Mouse (Mus musculus) embryo, embryonic 10 days (tissue): ENCODE data around the gene Heatr5b.

Experiments
- DNase-seq: peaks from one replicate; pipeline ENCODE4 v3.0.0-alpha.2; 2015; ENCODE audit warnings: low spot score

Heatr5b gene

DNA sequence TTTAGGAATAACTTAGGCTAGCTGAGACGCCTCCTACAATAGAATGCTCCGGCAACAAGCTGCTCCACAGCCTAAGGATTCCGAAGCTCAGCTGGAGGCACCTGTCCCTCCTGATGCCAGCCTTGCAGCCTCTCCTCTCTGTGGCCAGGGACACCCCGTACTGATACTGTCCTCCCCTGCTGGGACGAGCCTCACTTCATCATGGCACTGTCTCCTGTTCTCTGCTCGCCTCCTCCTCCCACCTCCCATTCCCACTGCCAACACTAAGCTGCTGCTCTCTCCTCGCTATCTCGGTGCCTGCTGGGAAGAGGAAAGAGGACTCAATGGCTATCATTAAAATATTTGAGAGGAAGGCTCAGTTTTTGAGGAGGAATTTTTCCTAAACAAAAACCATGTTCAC, 67.6 kb downstream of the Heatr5b start:
- DNase-seq = no peak

DNA sequence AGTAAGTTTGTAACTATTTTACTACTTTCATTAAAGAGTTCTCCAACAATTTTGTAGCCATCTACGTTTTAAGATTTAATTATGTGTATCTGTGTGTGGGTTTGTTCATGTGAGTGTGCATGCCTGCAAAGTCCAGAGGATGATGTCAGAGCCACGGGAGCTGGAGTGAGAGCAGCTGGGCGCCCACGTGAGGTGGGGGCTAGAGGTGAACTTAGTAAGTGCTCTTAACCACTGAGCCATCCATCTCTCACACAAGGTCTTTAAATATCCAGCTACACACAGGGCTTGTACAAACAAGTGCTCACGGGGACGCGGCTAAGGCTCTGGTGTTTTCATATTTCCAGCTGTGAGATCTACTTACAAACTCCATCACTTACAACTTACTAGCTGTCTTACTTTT, 69.1 kb downstream of the Heatr5b start:
- DNase-seq = no peak

DNA sequence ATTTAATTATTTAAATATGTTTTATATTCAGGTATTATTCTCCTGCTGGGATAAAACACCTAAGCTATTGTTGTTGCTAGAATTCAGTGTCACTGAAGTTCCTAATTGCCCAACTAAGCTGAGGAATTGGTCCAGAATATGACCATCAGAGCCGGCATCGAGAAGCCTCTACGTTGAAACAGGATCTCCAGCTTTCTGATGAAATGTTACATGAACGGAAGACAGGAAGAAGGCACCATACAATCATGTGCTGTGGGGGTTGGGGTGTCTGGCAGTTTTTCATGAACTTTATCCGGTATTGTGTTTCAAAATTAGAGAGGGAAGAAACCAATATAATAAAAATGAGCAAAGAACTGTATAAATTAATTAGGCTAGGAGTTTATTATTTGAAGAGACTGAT, 71.9 kb downstream of the Heatr5b start:
- DNase-seq = no peak

DNA sequence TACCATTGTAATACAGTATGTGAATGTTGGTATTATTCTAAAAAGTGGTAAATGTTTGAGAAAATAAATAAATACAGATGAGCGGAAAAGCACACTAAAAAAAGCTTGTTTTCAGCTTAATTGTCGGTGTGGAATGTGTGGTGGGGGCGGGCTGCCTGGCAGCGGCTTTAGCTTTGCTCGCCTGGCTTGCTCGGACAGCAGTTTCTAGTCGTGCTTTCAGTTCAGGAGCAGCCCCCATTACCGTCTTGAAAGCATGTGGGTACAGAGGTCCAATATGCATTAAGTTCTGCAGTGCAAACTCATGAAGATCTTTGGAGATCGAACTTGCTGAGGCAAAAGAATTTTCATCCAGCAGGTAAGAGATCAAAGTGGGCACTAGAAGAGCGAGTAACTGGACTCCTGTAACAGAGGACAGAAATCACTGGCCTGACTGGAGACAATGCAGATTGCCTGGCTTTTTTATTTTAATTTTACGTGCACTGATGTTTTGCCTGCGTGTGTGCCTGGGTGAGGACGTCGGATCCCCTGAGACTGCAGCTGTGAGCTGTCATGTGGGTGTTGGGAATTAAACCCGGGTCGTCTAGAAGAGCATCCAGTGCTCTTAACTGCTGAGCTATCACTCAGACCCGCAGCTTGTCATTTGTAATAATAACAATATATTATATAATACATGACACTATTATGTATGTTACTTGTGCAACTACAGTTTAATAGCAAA, 82.1 kb downstream of the Heatr5b start:
- DNase-seq = no peak

DNA sequence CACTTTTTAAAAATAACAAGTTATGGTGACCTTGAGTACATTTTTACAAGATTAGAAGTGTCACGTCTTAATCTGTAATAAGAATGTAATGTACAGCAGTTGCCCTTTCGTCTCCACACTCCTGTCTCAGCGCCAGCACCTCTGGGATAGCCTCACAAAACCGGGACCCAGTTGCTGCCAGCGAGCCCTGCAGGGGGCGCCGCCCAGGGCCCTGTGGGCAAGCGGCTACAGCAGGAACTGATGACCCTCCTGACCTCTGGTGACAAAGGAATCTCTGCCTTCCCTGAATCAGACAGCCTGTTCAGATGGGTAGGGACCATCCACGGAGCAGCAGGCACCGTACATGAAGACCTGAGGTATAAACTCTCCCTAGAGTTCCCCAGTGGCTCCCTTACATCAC, 83.1 kb downstream of the Heatr5b start:
- peak; percentile 30 for DNase-seq

DNA sequence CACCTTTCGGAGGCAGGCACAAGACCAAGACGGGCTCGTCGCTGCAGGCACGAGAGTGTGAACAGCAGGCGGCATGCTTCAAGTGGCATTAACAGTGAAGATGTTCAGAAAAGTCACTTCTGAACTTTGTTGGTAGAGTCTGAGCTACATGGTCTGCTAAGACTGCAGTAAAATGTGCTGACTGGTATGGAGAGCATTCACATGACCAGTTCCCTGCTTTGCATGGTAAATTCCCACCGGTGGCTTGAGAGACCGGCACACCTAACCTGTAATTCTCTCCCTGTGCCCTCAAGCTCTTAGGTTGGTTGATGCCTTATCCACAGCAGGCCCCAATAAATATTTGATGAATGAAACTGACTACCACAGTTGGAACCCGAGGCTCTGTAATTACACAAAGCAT, 86.7 kb downstream of the Heatr5b start:
- no peak for DNase-seq

DNA sequence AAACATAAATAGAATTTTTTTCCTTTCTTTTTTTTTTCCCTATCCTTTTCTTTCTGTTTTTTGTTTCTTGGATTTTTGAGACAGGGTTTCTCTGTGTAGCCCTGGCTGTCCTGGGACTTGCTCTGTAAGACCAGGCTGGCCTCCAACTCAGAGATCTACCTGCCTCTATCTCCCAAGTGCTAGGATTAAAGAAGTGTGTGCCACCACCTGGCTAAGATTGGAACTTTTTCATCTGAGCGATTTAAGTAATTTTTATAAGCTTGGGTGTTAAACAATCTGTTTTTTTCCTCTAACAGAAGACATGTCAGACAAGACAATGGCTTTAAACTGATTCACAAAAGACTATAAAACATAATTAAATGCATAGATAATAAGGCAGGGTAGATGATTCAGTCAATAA, 96.7 kb downstream of the Heatr5b start:
- DNase-seq = no peak

DNA sequence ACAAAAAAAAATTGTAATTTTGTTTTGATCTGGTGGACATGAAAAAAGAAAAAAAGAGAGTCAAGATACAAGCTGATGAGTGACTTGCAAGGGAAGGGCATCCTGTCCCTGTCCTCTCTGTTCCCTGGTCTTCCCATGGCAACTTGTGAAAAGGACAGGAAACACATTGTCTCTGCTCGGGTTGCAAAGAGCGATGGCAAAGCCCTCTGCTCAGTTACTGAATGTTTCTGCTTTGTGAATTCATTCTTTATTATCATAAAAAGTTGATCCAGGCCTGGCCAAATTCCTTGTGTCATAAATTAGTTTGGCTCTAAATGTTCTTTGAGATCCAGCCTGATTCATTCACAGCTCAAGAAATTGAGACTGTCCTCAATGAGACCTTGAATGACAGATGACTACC, 97.4 kb downstream of the Heatr5b start:
- DNase-seq = peak; percentile 24

DNA sequence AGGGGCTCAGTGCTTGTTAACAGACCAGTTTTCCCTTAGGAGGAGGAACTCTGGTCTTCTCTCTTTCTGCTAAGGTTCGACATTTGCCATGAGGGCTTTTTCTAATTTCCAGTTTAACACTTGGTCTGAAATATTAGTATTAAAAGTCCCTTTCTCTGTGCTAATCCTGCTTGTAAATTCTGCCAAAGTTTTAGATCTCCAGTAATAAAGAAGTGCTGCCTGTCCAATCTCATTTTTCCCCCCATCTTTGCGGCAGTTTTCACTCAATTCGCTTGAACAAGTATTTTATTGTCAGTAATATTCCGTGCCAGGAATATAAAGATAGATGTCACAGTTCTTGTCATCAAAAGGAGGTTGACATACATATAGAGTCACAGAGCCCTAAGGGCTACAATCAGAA, 98.1 kb downstream of the Heatr5b start, which contains the start of gene Strn:
Gene Strn, minus strand, starts transcription at position 101 of the 400 bp plus-strand sequence.
- no peak for DNase-seq

DNA sequence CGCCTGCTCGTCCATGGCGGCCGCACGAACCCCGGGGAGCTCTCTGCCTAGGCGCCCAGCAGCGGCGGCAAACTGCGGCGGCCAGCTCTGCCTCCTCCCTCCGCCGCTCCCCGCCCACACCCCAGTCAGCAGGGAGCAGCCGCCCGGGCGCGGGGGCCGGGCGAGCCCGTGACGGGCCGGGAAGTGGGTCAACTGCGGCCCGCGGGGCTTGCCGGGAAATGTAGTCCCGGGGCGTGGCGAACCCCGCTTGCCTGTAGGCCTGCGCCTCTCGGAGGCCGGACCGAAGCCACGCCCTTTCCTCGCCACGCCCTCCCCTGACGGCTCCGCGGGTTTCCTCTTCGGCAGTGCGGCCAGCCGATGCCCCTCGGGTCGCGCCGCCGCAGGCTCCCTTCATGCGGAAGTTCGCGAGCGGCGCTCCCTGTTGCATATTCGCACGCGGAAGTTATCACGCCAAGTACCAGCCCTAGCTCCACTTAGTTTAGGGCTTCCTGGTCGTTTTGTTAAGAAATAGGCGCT, 98.6 kb downstream of the Heatr5b start:
- DNase-seq = peak; percentile 99

DNA sequence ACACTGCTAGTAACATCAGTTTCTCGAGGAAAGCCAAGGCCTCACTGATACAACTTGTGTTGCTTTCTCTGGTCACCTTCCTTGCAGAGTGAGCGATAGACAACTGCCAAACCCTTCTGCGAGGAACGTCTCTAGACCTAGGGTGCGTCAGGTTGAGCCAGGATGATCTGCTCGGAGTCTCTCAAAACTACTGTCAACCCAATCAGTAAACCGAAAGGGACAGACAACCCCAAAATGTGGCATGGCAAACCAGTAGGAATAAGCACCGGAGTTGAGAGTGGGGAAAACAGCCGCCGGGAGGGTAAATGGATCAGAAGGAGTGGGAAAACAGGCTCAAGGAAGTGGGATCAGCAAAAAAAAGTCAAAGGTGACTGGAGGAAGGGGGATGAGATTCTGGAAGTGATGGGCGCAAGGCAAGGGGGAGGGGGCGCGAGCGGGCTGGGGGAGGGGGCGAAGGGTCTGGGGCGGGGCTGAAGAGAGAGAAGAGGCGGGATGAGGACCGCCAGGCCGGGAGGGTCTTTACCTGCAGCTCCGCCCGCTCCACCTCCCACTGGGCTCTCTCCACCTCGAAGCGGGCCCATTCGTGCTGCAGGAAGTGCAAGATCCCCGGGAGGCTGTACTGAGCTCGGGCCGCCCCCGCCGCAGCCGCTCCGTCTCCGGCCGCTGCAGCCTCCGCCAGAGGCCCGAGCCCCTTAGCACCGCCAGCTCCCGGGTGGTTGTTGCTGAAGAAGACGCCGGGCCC, 99.3 kb downstream of the Heatr5b start:
- peak; percentile 71 for DNase-seq

DNA sequence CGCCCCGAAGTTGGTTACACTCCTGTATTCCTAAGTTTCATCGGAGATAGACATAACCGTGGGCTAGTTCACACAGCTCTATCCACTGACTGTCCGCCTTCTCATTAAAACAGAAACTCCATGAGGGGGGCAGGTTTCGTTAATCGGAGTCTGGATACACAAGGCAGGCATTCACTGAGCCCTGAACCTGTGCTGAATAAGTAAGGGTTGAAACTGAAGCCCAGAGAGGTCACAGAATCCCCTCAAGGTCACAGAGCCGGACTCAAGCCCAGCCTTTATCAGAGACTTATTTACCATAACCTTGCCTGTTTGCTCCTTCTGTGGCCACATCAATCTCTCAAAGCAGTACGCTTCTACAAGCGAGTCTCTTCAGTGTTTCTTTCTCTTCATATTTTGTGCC, 100.4 kb downstream of the Heatr5b start:
- no peak for DNase-seq

DNA sequence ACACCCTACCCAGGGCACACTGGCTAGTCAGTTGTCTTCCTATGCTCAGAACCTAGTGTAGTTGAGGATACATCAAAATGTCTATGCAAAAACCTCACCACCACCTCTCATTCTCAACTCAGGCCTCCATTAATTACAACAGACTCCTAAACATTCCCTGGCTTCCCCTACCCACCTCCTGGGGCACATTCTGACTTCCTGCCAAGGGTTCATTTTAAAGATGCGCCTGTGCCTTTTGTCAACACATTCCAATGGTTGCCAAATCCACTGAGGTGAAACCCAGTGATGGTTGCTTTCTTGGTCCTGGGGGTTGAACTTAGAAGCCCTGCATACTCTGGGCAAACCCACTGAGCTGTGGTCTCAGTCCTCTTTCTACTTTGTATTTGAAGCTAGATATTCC, 103.1 kb downstream of the Heatr5b start:
- DNase-seq = no peak

DNA sequence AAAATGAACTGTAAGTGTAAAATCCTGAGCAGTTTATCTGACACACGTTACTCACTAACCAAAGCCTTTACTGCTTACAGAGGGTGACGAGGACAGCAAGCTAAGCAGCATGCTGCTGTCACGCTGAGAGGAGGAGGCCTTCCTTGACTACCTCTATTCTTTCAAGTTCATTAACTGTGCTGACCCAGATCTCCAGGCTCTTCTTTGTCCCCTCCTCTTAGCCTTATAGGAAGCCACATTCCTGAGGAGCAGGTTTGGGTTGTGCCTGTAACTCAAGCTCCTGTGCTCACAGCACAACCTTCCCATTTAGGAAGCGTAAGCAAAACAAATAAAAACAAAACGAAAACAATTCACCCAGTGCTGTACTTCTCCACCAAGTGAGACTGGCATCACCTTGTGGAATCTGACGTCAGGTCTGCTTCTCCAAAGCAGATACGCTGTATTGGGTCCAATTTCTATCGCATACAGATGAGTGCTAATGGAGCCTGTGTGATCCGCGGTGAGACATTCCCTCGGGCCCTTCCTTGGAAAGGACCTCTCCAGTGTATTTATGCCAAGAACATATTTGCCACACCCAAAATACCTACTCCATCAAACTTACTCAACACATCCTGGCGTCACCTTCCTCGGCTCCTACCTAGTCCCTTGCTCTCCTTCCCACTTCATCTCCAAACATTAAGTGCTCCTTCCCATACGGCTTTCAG, 108.3 kb downstream of the Heatr5b start:
- no peak for DNase-seq

DNA sequence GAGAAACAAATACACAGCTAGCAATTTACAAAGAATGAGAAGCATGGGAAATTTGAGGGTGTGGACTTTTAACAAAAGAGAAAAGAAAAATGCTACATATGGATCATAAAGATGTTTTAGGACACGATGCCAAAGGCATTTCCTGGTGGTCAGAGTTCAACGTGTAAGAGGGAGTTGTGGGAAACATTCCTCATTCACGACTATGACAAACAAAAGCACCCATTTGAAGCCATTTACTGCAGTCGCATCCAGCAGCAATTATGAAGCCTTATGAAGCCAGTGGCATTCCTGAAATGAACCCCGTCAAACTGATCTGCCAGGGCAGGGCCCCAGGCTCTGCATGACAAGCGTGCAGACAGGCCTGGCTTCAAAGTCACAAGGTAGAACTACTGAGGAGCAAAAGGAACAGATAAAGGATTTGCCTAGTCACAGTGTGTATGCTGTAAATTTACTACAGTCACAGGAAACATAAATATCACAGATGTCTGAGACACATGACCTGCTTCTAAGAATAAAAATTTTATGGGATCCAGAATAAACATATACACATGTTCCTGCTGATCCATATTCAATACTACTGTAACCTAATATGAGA, 110.6 kb downstream of the Heatr5b start:
- DNase-seq = no peak

DNA sequence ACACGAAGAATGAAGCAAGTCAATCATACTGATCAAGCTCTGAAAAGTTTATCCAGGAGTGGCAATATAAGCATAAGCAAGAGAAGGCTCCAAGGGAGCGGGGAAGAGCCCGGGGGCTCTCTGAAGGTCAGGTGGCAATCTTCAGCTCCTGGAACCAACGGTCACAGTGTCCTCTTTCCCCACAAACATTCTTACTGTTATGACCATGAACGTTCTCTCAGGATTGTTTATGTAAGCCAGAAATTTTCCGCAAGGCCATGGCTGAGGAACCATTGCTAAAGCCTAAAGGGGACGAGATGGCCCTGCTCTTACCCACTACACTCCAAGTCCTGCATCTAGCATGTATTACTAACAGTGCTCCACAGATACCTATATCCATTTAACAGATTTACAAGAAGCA, 113.5 kb downstream of the Heatr5b start:
- no peak for DNase-seq

DNA sequence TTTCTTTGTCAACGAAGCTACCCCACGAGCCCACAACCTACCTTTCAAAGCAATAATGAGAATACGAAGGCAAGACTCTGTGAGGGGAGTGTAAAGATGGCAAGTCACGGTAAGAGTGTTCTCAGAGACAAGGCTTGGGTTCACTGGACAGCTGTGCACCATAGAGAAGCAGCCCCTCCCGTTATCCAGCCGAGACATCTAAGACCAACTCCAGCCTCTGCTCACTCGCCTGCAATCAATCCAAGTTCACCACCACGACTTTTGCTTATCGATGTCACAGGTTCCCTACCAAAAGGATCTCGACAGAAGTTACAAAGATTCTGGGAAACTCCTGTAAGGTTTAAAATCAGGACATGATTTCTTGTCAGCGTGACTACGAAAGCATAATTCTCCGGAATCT, 116.1 kb downstream of the Heatr5b start:
- DNase-seq = no peak

DNA sequence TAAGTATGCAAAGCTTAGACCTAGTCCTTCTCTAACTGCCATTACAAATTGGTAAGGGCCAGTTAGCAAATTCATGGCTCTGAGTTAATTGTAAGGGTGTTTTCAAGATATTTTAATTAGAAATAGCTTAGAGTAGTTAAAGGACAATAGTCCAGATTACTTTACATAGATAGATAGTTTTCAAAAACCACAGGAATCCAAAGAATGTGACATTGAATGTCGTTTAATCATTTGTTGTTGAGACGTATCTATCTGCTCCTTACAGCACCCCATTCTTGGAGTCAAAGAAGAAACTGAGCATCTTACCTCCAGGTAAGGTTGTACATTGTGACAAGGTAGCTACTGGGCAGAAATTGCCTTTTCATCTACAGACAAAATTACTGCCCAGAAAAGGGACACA, 124.9 kb downstream of the Heatr5b start:
- no peak for DNase-seq

DNA sequence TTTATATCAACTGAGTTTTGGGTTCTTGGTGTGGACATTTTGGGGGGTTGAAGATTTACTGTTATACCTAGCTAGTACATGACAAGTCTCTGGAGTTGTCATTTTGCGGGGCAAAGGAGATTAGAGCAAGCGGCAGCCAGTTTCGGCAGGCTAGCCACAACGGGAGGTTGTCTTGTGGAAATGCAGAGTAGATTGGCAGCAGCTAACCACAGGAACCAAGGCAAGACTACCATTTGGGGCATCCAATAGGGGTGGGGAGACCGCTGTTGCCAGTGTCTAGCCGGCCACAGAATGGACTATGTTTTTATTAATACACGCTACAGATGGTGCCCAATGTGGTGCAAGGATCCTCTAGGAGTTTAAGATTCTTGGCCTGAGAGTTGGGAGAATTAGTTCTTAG, 126.7 kb downstream of the Heatr5b start:
- DNase-seq = no peak

DNA sequence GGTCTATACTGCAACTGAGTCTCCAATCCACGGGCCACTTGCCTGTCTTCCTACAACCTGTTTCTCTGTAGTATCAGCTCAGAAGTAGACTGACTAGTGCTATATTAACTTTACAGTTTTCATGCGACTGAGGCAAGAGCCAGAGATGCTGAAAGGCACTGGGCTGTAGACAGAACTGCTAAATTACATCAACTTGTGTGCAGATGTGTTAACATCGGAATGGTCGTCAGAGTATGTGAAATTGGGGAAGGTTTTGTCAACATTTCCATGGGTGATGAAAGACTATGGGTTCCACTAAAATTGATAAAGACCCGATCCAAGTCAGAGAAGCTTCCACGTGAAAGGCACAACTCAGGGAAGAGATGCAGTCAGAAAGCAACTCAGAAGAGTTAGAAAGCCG, 132.2 kb downstream of the Heatr5b start:
- DNase-seq = no peak
